Mouse (Mus musculus): Measurements from ENCODE around the gene Emid1. TPM values are rescaled to one million over a fixed set of nuclear protein-coding genes. Genes with fewer than 3 reads are reported as not detected.
A peak's percentile ranks its signal among the peaks of the same experiment; 100 is the strongest.

Gene Emid1
- total and polyA plus RNA-seq, 2 experiments from 2014 or later, result 15.7 to 22.7 TPM

DNA sequence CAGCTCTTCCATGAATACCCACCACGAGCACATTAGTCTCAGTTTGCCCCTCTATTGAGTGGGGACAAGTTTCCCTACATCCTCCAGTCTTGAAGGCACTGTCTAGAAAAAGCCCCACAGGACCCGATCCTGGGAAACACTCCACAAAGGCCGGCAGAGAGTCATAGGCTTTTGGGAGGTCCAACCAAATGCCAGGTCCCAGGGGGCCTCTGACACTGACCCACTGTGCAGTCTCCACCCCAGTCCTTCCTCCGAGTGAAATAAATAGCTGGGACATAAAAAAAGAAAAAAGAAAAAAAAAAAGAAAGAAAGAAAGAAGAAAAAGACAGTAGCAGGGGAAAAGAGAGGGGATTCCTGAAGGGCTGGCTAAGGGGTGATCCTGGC lies 818 bp downstream of the Emid1 start:
- 0 out of 2 replicates have a peak overlapping the region, but pooled peaks have one; percentile 67 for H3K9ac ChIP-seq (replicated peaks; ENCODE audit: low read length)
- no peak for DNase-seq (ENCODE audit: low spot score)
- H3K4me2 ChIP-seq (ENCODE audit: low read depth, low read length), result peak overlapping the region; percentile 93
- peak overlapping the region; percentile 50 for H3K4me3 ChIP-seq (ENCODE audit: low read length)
- no peak overlapping the region for H3K27ac ChIP-seq
- H3K9me3 ChIP-seq (ENCODE audit: low read length), result no peaks in the 10 kb centered on the region
- 14% methylated on average over 4 of the region's 4 CpGs for WGBS
- peaks cover 18% of the 10 kb centered on the region for H3K4me1 ChIP-seq (ENCODE audit: insufficient read depth, low read length)
- no peak for ATAC-seq
- TF ChIP-seq CTCF (IDR thresholded peaks at IDR 0.05; ENCODE audit: low read depth), result no peak
- H3K36me3 ChIP-seq (ENCODE audit: insufficient read depth, low read length), result no peaks in the 10 kb centered on the region
- no peaks in the 10 kb centered on the region for H3K27me3 ChIP-seq (ENCODE audit: insufficient read depth, low read length)

DNA sequence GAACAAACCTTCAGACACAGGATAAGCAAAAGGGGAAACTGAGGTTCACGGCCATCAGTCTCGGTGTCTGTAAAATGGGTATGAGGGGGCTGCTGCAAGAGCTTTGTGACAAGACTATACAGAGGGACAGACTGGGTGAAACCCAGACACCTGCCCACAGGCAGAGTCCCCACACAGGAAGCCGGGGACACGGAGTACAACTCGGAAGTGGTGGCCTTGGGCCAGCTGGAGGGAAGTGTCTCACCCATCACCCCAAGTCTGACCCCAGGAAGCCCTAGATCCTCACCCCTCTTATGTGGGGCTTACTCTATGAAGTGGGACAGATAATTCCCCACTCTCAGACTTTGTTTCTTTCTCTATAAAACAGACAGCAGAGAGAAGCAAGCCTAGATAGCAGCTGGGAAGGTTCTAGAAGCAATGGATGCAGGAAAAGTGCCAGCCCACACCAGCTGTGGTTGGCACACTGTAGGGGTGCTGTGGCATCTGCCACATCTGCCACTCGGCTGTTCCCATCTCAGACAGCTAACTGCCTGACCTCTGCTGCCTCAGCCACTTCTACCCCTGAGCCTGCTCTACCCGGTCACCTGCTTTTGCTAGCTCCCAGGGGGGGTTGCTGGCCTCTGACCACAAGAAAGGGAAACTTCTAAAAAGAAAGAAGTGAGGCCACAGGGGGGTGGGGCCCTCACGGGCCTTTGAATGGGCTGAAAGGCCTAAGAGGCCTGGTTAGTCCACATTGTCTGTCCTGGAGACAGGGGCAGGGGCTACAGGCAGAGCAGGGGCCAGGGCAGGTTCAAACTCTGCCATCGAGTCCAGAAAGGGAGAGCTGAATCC lies 1.4 kb downstream of the Emid1 start:
- H3K36me3 ChIP-seq (ENCODE audit: insufficient read depth, low read length), result no peaks in the 10 kb centered on the region
- no peak overlapping the region for H3K9ac ChIP-seq (replicated peaks; ENCODE audit: low read length)
- H3K4me2 ChIP-seq (ENCODE audit: low read depth, low read length), result no peak overlapping the region
- H3K4me3 ChIP-seq (ENCODE audit: low read length), result no peak overlapping the region
- H3K4me1 ChIP-seq (ENCODE audit: insufficient read depth, low read length), result peaks cover 18% of the 10 kb centered on the region
- no peak for DNase-seq (ENCODE audit: low spot score)
- H3K27ac ChIP-seq, result no peak overlapping the region
- no peaks in the 10 kb centered on the region for H3K9me3 ChIP-seq (ENCODE audit: low read length)
- no peaks in the 10 kb centered on the region for H3K27me3 ChIP-seq (ENCODE audit: insufficient read depth, low read length)
- no peak for ATAC-seq
- WGBS, result 54% methylated on average over 9 of the region's 9 CpGs
- TF ChIP-seq CTCF (IDR thresholded peaks at IDR 0.05; ENCODE audit: low read depth), result no peak

DNA sequence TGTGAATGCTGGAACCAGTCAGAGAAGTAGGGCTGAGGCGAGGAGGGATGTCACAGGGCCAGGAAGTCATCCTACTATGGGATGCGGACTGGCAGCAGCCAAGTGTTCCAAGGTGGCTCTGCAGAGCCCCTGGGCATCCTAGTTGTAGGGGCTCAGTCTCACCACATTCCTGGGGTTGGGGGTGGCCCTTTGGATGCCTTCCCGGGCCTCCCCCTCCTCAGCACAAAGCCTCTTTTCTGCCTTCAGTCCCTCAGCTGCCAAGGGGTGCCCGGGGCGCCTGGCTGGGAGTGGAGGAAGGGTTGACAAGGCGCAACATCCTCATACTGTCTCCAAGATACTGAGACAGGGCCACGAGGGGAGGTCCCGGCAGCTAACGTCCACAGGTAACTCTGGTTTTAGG lies 2.1 kb downstream of the Emid1 start:
- Histone ChIP-seq H3K4me3 (ENCODE audit: low read length) (no peak overlapping the region), H3K27ac (no peak overlapping the region), H3K4me1 (ENCODE audit: insufficient read depth, low read length) (peaks cover 13% of the 10 kb centered on the region), H3K9me3 (ENCODE audit: low read length) (no peaks in the 10 kb centered on the region), H3K9ac (replicated peaks; ENCODE audit: low read length) (no peak overlapping the region), H3K36me3 (ENCODE audit: insufficient read depth, low read length) (no peaks in the 10 kb centered on the region), H3K27me3 (ENCODE audit: insufficient read depth, low read length) (no peaks in the 10 kb centered on the region), H3K4me2 (ENCODE audit: low read depth, low read length) (no peak overlapping the region)
- no peak for TF ChIP-seq CTCF (IDR thresholded peaks at IDR 0.05; ENCODE audit: low read depth)
- WGBS, result 44% methylated on average over 9 of the region's 9 CpGs
- no peak for ATAC-seq
- DNase-seq (ENCODE audit: low spot score), result no peak

DNA sequence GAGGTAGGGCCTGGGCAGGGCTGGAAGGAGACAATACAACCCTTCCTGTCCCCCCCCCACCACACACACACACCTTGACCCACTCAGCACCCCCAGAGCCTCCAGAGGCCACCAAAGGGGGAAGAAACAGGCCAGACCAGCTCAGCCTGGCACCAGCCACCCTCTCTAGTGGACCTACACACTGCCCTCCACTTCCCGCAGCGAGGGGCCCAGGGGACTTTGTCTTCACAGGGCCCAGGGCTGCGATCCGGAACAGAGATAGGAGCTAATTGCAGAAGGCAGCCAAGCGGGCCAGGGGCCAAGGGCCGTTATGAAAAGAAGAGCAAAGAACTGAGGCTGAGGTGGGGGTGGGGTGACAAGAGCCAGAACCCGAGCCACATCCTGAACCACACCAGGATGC lies 2.8 kb downstream of the Emid1 start:
- no peak overlapping the region; the same call in 1 of the 2 replicates for H3K9ac ChIP-seq (replicated peaks; ENCODE audit: low read length)
- 13% methylated on average over 7 of the region's 7 CpGs for WGBS
- no peaks in the 10 kb centered on the region for H3K36me3 ChIP-seq (ENCODE audit: insufficient read depth, low read length)
- no peaks in the 10 kb centered on the region for H3K9me3 ChIP-seq (ENCODE audit: low read length)
- no peak for DNase-seq (ENCODE audit: low spot score)
- H3K27me3 ChIP-seq (ENCODE audit: insufficient read depth, low read length), result no peaks in the 10 kb centered on the region
- no peak overlapping the region for H3K27ac ChIP-seq
- H3K4me3 ChIP-seq (ENCODE audit: low read length), result no peak overlapping the region
- no peak for TF ChIP-seq CTCF (IDR thresholded peaks at IDR 0.05; ENCODE audit: low read depth)
- H3K4me2 ChIP-seq (ENCODE audit: low read depth, low read length), result no peak overlapping the region
- ATAC-seq, result no peak
- peaks cover 10% of the 10 kb centered on the region for H3K4me1 ChIP-seq (ENCODE audit: insufficient read depth, low read length)

DNA sequence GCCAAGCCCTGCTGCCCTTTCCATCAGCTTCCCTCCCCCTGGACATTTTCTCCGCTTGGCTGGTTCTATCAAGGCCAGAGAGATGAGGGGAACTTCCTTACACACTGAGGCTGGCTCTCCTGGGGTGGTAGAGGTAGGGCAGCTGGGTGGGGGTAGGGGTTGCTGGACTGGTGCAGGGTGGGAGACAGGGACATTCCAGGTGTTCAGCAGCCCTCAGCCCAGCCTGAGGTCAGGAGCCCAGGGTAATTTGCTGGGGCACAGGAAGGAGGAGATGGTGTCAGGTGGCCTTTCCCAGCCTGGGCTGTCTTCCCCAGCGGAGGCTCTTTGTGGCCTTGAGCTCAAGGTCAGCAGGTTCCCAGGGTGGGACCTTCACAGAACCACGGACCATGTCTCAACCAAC lies 6.5 kb downstream of the Emid1 start:
- ATAC-seq (no peak), DNase-seq (ENCODE audit: low spot score) (no peak)
- Histone ChIP-seq H3K27ac (no peak overlapping the region), H3K27me3 (ENCODE audit: insufficient read depth, low read length) (no peaks in the 10 kb centered on the region), H3K9me3 (ENCODE audit: low read length) (no peaks in the 10 kb centered on the region), H3K9ac (replicated peaks; ENCODE audit: low read length) (no peak overlapping the region), H3K4me1 (ENCODE audit: insufficient read depth, low read length) (peaks cover 6% of the 10 kb centered on the region), H3K4me3 (ENCODE audit: low read length) (no peak overlapping the region), H3K36me3 (ENCODE audit: insufficient read depth, low read length) (no peaks in the 10 kb centered on the region), H3K4me2 (ENCODE audit: low read depth, low read length) (no peak overlapping the region)
- WGBS, result 78% methylated on average over 3 of the region's 3 CpGs
- TF ChIP-seq CTCF (IDR thresholded peaks at IDR 0.05; ENCODE audit: low read depth), result no peak

DNA sequence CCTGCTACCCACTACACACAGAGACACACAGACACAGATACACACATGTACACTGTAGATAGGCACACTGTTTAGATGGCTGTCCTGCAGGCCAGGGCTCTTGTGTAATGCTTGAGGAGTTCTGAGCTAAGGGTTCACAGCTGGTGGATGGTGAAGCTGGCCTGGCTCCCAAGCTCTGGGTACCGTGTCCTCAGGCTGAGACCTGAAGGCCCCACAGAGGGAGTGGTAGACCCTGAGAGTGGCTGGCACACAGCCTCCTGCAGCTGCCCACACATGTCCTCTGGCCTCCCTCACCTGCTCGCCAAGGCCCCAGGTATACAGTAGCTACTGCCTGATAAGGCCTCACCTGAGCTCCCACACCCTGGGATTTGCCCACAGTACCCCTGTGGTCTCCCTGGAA lies 10.1 kb downstream of the Emid1 start:
- WGBS, result 74% methylated on average over 2 of the region's 2 CpGs
- Histone ChIP-seq H3K4me1 (ENCODE audit: insufficient read depth, low read length) (peaks cover 5% of the 10 kb centered on the region; the same call in 1 of the 2 replicates), H3K9me3 (ENCODE audit: low read length) (no peaks in the 10 kb centered on the region), H3K27ac (no peak overlapping the region), H3K4me2 (ENCODE audit: low read depth, low read length) (no peak overlapping the region), H3K36me3 (ENCODE audit: insufficient read depth, low read length) (no peaks in the 10 kb centered on the region), H3K4me3 (ENCODE audit: low read length) (no peak overlapping the region), H3K9ac (replicated peaks; ENCODE audit: low read length) (no peak overlapping the region), H3K27me3 (ENCODE audit: insufficient read depth, low read length) (no peaks in the 10 kb centered on the region)
- ATAC-seq (no peak), DNase-seq (ENCODE audit: low spot score) (no peak)
- no peak for TF ChIP-seq CTCF (IDR thresholded peaks at IDR 0.05; ENCODE audit: low read depth)

DNA sequence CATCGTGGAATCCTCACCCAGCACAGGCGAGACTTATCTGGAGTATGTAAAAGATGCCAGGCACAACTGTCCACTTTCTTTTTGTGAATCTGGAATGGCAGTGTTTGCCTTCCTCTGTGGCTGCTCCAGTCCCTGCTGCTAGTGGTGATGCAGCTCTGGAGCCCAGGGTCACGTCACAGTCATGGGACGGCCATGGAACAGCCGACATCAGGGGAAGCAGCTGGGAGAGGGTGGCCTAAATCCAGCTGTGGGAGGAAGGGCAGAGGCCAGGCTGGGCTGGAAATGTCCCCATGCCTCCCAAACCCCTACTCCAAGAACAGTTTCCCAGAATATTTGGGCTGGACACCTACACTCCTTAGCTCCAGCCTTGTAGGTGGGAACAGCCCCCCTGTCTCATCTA lies 10.8 kb downstream of the Emid1 start:
- WGBS, result 84% methylated on average over 5 of the region's 5 CpGs
- Histone ChIP-seq H3K4me1 (ENCODE audit: insufficient read depth, low read length) (peaks cover 5% of the 10 kb centered on the region; the same call in 1 of the 2 replicates), H3K4me3 (ENCODE audit: low read length) (no peak overlapping the region), H3K27ac (no peak overlapping the region), H3K4me2 (ENCODE audit: low read depth, low read length) (no peak overlapping the region), H3K9me3 (ENCODE audit: low read length) (no peaks in the 10 kb centered on the region), H3K36me3 (ENCODE audit: insufficient read depth, low read length) (no peaks in the 10 kb centered on the region), H3K27me3 (ENCODE audit: insufficient read depth, low read length) (no peaks in the 10 kb centered on the region), H3K9ac (replicated peaks; ENCODE audit: low read length) (no peak overlapping the region)
- no peak for TF ChIP-seq CTCF (IDR thresholded peaks at IDR 0.05; ENCODE audit: low read depth)
- DNase-seq (ENCODE audit: low spot score) (no peak), ATAC-seq (no peak)

All from hindbrain, postnatal 0 days (tissue).